13 mouse cellular contexts compared by ENCODE assay signal in the genomic region with DNA sequence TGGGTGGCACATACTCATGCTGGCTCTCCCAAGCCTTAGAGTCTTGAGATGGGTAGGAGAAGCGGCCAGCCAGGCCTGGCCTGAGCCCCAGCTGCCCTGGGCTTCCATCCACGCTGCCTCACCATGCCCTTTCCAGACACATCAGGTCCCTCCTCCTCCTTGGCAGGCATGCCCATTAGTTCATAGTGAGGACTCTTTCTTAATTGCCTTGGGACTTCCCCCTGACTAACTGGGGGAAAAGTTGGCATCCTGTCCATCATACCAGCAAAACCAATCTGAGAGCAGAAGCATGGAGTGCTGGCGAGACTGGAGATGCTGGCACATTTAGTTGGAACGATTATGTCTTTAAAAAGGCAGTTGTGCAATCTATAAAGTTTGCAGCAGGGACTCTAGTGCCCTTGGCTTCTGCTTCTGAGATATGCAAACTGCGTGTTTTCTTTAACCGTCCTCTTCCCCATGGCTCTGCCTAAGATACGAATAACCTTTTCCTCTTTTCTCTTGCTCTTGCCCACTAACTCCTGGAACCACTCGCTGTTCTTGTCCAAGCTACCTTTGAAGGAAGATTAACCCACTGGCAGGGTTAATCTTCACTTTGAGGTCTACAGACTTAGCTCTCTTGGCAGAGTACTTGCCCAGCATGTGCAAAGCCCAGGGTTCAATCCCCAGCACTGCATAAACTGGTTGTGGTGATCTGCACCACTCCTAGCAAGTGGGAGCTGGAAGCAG.
DNase-seq lines count a peak whose midpoint lies in the region; ATAC-seq and TF ChIP-seq lines count a peak whose summit lies in the region.
"Had no signal": no experiment of that assay in that cellular context is flagged by ENCODE, and none has a peak within 500 bp of the region (broad histone marks: within the 10 kb centered on the region; RNA-seq: fewer than 3 reads in every experiment).

No protein-coding gene starts in this region.

- H3K36me3 ChIP-seq in MEL (ENCODE audit: control insufficient read depth in 1 of 2, insufficient read depth in 2 of 2, low read length in 2 of 2) = peaks cover 0 to 19% of the 10 kb centered on the region in 2 experiments; a peak in 2 of 4 replicates
- H3K36me3 ChIP-seq in lung, postnatal 0 days (ENCODE audit: insufficient read depth, low read length) = no peaks in the 10 kb centered on the region
- H3K36me3 ChIP-seq in neural tube, embryonic 15.5 days = no peaks in the 10 kb centered on the region
- H3K36me3 ChIP-seq: heart, embryonic 12.5 days; limb, embryonic 15.5 days had no signal

- H3K4me1 ChIP-seq in MEL (ENCODE audit: control insufficient read depth in 1 of 2, insufficient read depth in 2 of 2, low read length in 2 of 2) = peaks cover 11 to 24% of the 10 kb centered on the region in 2 experiments
- H3K4me1 ChIP-seq in lung, postnatal 0 days (ENCODE audit: insufficient read depth, low read depth, low read length) = peaks cover 5% of the 10 kb centered on the region; the same call in 1 of the 2 replicates
- peaks cover 21% of the 10 kb centered on the region for H3K4me1 ChIP-seq in neural tube, embryonic 15.5 days

- intact Hi-C loops in heart, postnatal 36 days (cut with DNase I) = no loop called here

- TF ChIP-seq CTCF in MEL (IDR thresholded peaks at IDR 0.05 in 2 of 3, conservative IDR thresholded peaks at IDR 0.05 in 1 of 3; ENCODE audit: control insufficient read depth in 1 of 3, insufficient read depth in 1 of 3, low read depth in 2 of 3, low read length in 3 of 3, poor library complexity in 1 of 3, severe bottlenecking in 1 of 3) = no peak
- no peak for TF ChIP-seq CTCF in lung, postnatal 0 days (IDR thresholded peaks at IDR 0.05)

- WGBS in lung, postnatal 0 days = 55% methylated on average over 8 of the region's 8 CpGs
- WGBS in neural tube, embryonic 15.5 days = 88% methylated on average over 8 of the region's 8 CpGs

- DNase-seq in layer of hippocampus, adult 8-10 months (ENCODE audit: low spot score in 2 of 2) = peak; percentile 21 to 30
- no peak for DNase-seq in layer of hippocampus, adult 9-10 months (ENCODE audit: low spot score)
- DNase-seq in MEL (ENCODE audit: low read depth, low spot score) = peak; percentile 69
- DNase-seq in adrenal gland, postnatal 14 days = peak; percentile 67
- peak; percentile 51 for DNase-seq in lung, postnatal 0 days (ENCODE audit: low spot score)
- DNase-seq in cerebellum, adult 8-10 months = no peak
- DNase-seq in heart, postnatal 36 days = no peak
- DNase-seq: cerebellum, adult 11 months; kidney, adult 11 months; spleen, adult 18-20 months had no signal

- ATAC-seq in lung, postnatal 0 days = no peak
- no peak for ATAC-seq in neural tube, embryonic 15.5 days (ENCODE audit: low FRiP score)

- no peak overlapping the region for H3K9ac ChIP-seq in MEL (ENCODE audit: control insufficient read depth, low read depth, low read length, poor library complexity, severe bottlenecking)
- no peak overlapping the region for H3K9ac ChIP-seq in lung, postnatal 0 days (replicated peaks; ENCODE audit: low read depth)
- no peak overlapping the region for H3K9ac ChIP-seq in neural tube, embryonic 15.5 days (replicated peaks)
- H3K9ac ChIP-seq: heart, embryonic 12.5 days; limb, embryonic 15.5 days had no signal

- peak overlapping the region; percentile 55 for H3K27ac ChIP-seq in MEL (ENCODE audit: control insufficient read depth, low read depth, low read length)
- no peak overlapping the region for H3K27ac ChIP-seq in lung, postnatal 0 days (ENCODE audit: low read length)
- no peak overlapping the region for H3K27ac ChIP-seq in neural tube, embryonic 15.5 days (replicated peaks)
- H3K27ac ChIP-seq: limb, embryonic 15.5 days had no signal

- H3K9me3 ChIP-seq in MEL (replicated peaks; ENCODE audit: insufficient read depth, low read length) = no peaks in the 10 kb centered on the region
- H3K9me3 ChIP-seq in lung, postnatal 0 days (ENCODE audit: low read length) = peaks cover 4% of the 10 kb centered on the region; the same call in 1 of the 2 replicates
- H3K9me3 ChIP-seq in neural tube, embryonic 15.5 days (replicated peaks) = no peaks in the 10 kb centered on the region
- H3K9me3 ChIP-seq: heart, embryonic 12.5 days; limb, embryonic 15.5 days had no signal

- no peak for TF ChIP-seq POLR2A in MEL (IDR thresholded peaks at IDR 0.05; ENCODE audit: control insufficient read depth in 1 of 2, insufficient read depth in 1 of 2, low read depth in 1 of 2, low read length in 2 of 2, poor library complexity in 1 of 2)

- H3K4me3 ChIP-seq in MEL (ENCODE audit: control insufficient read depth in 1 of 2, insufficient read depth in 1 of 2, low read depth in 2 of 2, low read length in 2 of 2) = no peak overlapping the region
- no peak overlapping the region for H3K4me3 ChIP-seq in lung, postnatal 0 days (ENCODE audit: low read depth, low read length)
- H3K4me3 ChIP-seq in neural tube, embryonic 15.5 days (replicated peaks) = no peak overlapping the region
- H3K4me3 ChIP-seq: heart, embryonic 12.5 days; limb, embryonic 15.5 days had no signal

- H3K27me3 ChIP-seq in MEL (ENCODE audit: control insufficient read depth in 1 of 2, insufficient read depth in 2 of 2, low read length in 2 of 2) = no peaks in the 10 kb centered on the region
- H3K27me3 ChIP-seq in lung, postnatal 0 days (replicated peaks; ENCODE audit: insufficient read depth, low read length) = peaks cover 33% of the 10 kb centered on the region
- H3K27me3 ChIP-seq in neural tube, embryonic 15.5 days (replicated peaks) = peaks cover 4% of the 10 kb centered on the region

- TF ChIP-seq EP300 in MEL (IDR thresholded peaks at IDR 0.05; ENCODE audit: low read depth in 1 of 2, low read length in 2 of 2) = peak; percentile 79 to 81
- TF ChIP-seq EP300 in lung, postnatal 0 days (IDR thresholded peaks at IDR 0.05) = no peak

- no peaks in the 10 kb centered on the region for H3K79me2 ChIP-seq in MEL (ENCODE audit: control insufficient read depth, insufficient read depth, low read length, poor library complexity)

- no peak for TF ChIP-seq RAD21 in MEL (IDR thresholded peaks at IDR 0.05; ENCODE audit: low read depth, low read length)

- H3K4me2 ChIP-seq in lung, postnatal 0 days (replicated peaks; ENCODE audit: low read depth, low read length) = no peak overlapping the region
- H3K4me2 ChIP-seq in neural tube, embryonic 15.5 days = no peak overlapping the region
- H3K4me2 ChIP-seq: heart, embryonic 12.5 days; limb, embryonic 15.5 days had no signal

TF ChIP-seq in MEL, 35 proteins besides CTCF, POLR2A, EP300 and RAD21:
- TF ChIP-seq SIN3A (IDR thresholded peaks at IDR 0.05; ENCODE audit: low read length) (no peak; the same call in 1 of the 2 replicates), HCFC1 (IDR thresholded peaks at IDR 0.05; ENCODE audit: low read depth, low read length) (no peak), POLR2AphosphoS2 (IDR thresholded peaks at IDR 0.05; ENCODE audit: low read length) (no peak), POLR2AphosphoS5 (IDR thresholded peaks at IDR 0.05; ENCODE audit: borderline replicate concordance, low read depth, low read length) (no peak), E2F4 (IDR thresholded peaks at IDR 0.05; ENCODE audit: borderline replicate concordance, low read depth, low read length) (no peak), RCOR1 (IDR thresholded peaks at IDR 0.05; ENCODE audit: low read depth, low read length) (peak; percentile 67), KAT2A (conservative IDR thresholded peaks at IDR 0.05; ENCODE audit: low read depth, low read length) (no peak), ZC3H11A (IDR thresholded peaks at IDR 0.05; ENCODE audit: low read depth, low read length) (no peak), ELF1 (IDR thresholded peaks at IDR 0.05; ENCODE audit: low read depth, low read length) (no peak), TAL1 (IDR thresholded peaks at IDR 0.05; ENCODE audit: low read length) (no peak), MYB (IDR thresholded peaks at IDR 0.05; ENCODE audit: low read depth, low read length) (peak; percentile 79), TCF12 (IDR thresholded peaks at IDR 0.05; ENCODE audit: low read depth, low read length) (peak; percentile 72), JUND (IDR thresholded peaks at IDR 0.05; ENCODE audit: low read depth, low read length) (no peak), MEF2A (IDR thresholded peaks at IDR 0.05; ENCODE audit: extremely low read depth, insufficient replicate concordance, low read depth, low read length, poor library complexity, severe bottlenecking) (no peak), NRF1 (IDR thresholded peaks at IDR 0.05; ENCODE audit: insufficient read depth, low read depth, low read length, poor library complexity, severe bottlenecking) (no peak), MAFK (IDR thresholded peaks at IDR 0.05; ENCODE audit: borderline replicate concordance, low read depth, low read length) (no peak), GATA1 (IDR thresholded peaks at IDR 0.05; ENCODE audit: low read depth, low read length) (peak; percentile 49), ETS1 (IDR thresholded peaks at IDR 0.05; ENCODE audit: low read depth, low read length) (peak; percentile 39; the same call in 1 of the 2 replicates), ZKSCAN1 (IDR thresholded peaks at IDR 0.05; ENCODE audit: low read depth, low read length) (no peak), MAX (IDR thresholded peaks at IDR 0.05; ENCODE audit: low read length) (peak; percentile 29; the same call in 1 of the 2 replicates)

Comparison
In these comparisons a context has a peak if more than half of its experiments do, and no peak if none do; other contexts are left out.
1. DNase-seq: peak in layer of hippocampus, adult 8-10 months (2 of 2), MEL (single experiment), adrenal gland, postnatal 14 days (single experiment) and lung, postnatal 0 days (single experiment); none in layer of hippocampus, adult 9-10 months (single experiment), cerebellum, adult 8-10 months (single experiment) and heart, postnatal 36 days (0 of 2).